Mouse (Mus musculus) large intestine, adult 2 months (tissue): ENCODE results near the gene Gm21974. TPM values are rescaled to one million over a fixed set of nuclear protein-coding genes. Genes with fewer than 3 reads are reported as not detected.
A peak's percentile ranks its signal among the peaks of the same experiment; 100 is the strongest.
"Not testable (repeated sequence)": the region's sequence is repeated elsewhere in the genome, so short reads cannot be mapped to it uniquely, and the experiment has no call there.

Experiments
- DNase-seq: peaks from one replicate; pipeline ENCODE4 v3.0.0-alpha.2; 2012; ENCODE audit warnings: low read depth, low spot score
- WGBS: fragments of 180-500 bp; shearing (Covaris S2); methylation state at CpG from one replicate; pipeline ENCODE4 v1.1.7; 2018; 5-methylcytosine and 5-hydroxymethylcytosine counted together
- polyA plus RNA-seq: library from polyadenylated mRNA; depleted of rRNA; stranded (reverse); fragments of >200 nt; gene quantifications from 2 replicates; pipeline ENCODE4 v1.2.3, GENCODE M21; 2012; rRNA removed

The Gm21974 gene
- not detected in 2 replicates for polyA plus RNA-seq

DNA sequence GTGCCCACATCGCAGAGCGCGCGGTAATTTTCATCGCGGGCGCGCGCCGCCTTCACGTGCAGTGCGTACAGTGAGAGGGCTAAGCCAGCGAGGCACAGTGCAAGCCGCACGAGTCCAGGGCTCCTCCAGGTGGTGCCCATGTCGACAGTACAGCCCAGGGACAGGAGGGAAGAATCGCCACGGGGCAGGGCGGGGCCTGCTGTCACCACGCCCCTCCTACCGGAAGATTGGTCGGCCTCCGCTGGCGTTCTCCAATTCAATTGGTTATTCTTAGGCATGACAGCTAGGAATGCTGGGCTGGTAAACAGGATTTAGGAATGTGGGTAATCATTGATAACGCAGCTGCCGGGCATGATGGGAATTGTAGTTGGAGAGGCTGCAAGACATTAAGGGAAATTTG, at the start of gene Gm21974, which contains the start of gene Vkorc1:
TSS of gene Gm21974 (minus strand) at position 13 of the 400 bp plus-strand sequence.
TSS of gene Vkorc1 (minus strand) at position 176 of the 400 bp plus-strand sequence.
- WGBS, result 1% methylated on average over 26 of the region's 26 CpGs
- peak; percentile 85 for DNase-seq

DNA sequence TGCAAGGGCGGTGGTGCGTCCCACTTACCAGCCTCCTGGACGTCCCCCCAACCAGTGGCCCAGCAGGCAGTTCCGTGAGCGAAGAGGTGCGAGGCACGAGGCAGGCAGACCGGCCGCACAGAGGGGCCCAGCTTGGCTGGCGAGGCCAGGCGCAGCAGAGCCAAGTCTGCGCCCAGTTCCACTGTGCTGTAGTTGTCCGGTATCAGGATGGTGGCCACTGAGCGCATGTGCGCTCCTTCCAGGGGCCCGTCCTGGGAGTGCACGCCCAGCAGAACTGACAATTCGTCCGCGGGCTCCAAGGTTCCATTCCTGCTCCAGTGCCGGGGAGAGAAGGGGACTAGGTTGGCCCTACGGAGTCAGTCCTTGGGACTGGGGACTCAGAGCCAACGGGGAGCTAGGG, 49.4 kb upstream of the Gm21974 start:
- DNase-seq, result no peak
- WGBS, result 21% methylated on average over 23 of the region's 23 CpGs

GRCm38 (mm10) chr7:127942097-127942496, 46.8 kb upstream of the Gm21974 start:
- WGBS, result 44% methylated on average over 2 of the region's 2 CpGs
- not testable (repeated sequence) for DNase-seq

- no peak for DNase-seq
- WGBS, result 60% methylated on average over 18 of the region's 18 CpGs
Measured at GRCm38 (mm10) chr7:127936216-127936884, 41.1 kb upstream of the Gm21974 start.

DNA sequence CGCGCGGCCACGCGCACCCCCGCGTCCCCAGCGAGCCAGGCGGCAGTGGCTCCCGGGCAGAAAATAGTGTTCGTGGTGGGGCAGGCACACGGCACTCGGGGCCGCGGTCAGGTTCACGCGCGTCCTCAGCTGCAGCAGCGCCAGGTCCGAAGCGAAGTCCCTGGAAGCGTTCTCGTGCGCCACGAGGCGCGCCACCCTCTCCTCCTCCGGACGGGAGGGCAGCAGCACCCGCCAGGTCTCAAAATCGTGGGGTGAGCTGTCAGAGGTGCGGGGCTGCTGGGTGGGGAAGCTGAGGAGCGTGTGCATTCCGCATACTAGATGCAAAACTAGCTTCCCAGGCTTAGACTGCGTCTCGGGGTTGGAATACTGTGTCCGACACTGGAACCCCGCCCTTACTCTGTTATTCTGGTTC, 40.5 kb upstream of the Gm21974 start:
- DNase-seq, result no peak
- WGBS, result under 1% methylated on average over 38 of the region's 38 CpGs

- 6% methylated on average over 32 of the region's 32 CpGs for WGBS
- no peak for DNase-seq
Measured at GRCm38 (mm10) chr7:127935028-127935722, 39.9 kb upstream of the Gm21974 start.

- 86% methylated on average over 5 of the region's 5 CpGs for WGBS
- no peak for DNase-seq
Measured at GRCm38 (mm10) chr7:127934075-127934474, 38.8 kb upstream of the Gm21974 start.

DNA sequence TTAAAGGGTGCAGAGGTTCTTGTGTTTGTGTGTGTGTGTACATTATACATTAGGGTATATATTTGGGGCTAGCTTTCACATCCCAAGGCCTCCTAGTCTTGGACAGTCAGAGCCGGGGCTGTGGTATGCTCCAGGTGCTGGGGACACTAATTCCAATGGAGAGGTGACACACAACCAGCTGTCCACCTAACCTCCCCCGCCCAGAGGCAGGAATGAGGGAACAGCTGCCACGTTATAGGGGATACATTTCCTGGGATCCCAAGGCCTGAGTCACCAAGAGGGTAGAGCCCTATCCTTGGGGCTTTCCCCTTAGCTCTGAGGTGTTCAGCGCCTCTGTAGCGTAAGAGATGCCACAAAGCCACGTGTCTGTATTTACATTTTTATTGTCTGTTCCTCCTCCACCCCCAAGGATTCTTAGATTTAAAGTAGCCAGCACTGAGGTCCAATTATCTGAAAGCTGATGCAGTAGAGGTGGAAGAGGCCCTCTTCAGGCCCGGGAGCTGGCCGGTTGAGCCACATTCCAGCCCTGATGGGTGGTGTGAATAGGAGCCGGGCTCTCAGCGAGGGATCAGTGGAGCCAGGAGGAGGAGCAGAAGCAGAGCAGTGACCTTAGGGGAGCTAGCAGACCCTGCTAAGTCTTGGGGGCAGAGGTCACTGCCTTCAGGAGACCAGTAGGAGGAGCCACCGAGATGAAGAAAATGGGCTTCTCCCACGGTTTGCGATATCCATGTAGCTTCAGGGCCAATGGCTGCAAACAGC, 37.2 kb upstream of the Gm21974 start:
- DNase-seq, result no peak
- WGBS, result 22% methylated on average over 13 of the region's 13 CpGs

- WGBS, result 15% methylated on average over 13 of the region's 13 CpGs
- DNase-seq, result no peak
Measured at GRCm38 (mm10) chr7:127931351-127932135, 36.3 kb upstream of the Gm21974 start.

DNA sequence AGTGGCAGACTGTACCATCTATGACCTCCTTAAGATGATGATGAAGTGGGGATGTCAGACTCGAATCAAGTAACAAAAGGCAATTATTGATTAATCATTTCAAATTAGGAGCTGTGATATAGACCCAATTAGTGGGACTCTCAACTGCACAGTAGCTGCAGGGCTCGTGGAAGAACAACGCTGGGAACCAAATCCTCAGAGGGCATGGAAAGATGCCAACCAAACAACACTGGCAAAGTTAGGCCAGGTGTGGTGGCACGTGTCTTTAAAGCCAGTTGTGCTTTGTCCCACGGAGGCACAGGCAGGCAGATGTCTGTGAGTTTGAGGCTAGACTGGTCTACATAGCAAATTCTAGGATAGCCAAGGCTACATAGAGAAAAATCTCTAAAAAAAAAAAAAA, 35.4 kb upstream of the Gm21974 start:
- WGBS, result 32% methylated on average over 5 of the region's 5 CpGs

GRCm38 (mm10) chr7:127929923-127930322, 34.7 kb upstream of the Gm21974 start, which contains the start of gene Prss8:
Prss8 (minus strand) TSS chr7:127930104.
- DNase-seq, result no peak
- WGBS, result 22% methylated on average over 6 of the region's 6 CpGs

More for the DNA sequence above, 35.4 kb upstream of the Gm21974 start:
- DNase-seq, result no peak

DNA sequence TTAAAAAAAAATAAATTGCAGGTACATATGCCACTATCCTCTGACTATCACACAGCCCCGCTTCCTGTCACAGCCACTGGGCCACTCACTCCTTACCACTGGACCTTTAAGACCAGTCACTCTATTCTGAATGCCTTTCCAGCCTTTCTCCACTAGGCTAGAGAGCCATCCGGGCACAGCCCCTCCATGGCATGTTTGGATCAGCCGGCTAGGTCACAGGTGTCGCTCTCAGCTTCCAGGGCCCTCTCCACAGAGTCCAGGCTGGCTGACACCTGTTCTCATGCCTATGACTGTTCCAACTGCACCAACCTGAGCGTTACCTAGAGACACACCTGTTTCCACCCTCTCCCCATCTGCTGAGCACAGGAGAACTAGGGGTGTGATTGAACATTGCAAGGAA, 33.3 kb upstream of the Gm21974 start:
- no peak for DNase-seq

GRCm38 (mm10) chr7:127927726-127928125, 32.5 kb upstream of the Gm21974 start:
- WGBS, result 56% methylated on average over 11 of the region's 11 CpGs
- no peak for DNase-seq

More for the DNA sequence above, 33.3 kb upstream of the Gm21974 start:
- 25% methylated on average over 5 of the region's 5 CpGs for WGBS

- DNase-seq, result no peak
- WGBS, result 53% methylated on average over 11 of the region's 11 CpGs
Measured at GRCm38 (mm10) chr7:127926846-127927245, 31.6 kb upstream of the Gm21974 start.

- WGBS, result 49% methylated on average over 8 of the region's 8 CpGs
- no peak for DNase-seq
Measured at GRCm38 (mm10) chr7:127926066-127926465, 30.8 kb upstream of the Gm21974 start.

- 37% methylated on average over 5 of the region's 5 CpGs for WGBS
- no peak for DNase-seq
Measured at GRCm38 (mm10) chr7:127925252-127925651, 30.0 kb upstream of the Gm21974 start.

- DNase-seq, result no peak
- 35% methylated on average over 5 of the region's 5 CpGs for WGBS
Measured at GRCm38 (mm10) chr7:127923714-127924113, 28.5 kb upstream of the Gm21974 start.

DNA sequence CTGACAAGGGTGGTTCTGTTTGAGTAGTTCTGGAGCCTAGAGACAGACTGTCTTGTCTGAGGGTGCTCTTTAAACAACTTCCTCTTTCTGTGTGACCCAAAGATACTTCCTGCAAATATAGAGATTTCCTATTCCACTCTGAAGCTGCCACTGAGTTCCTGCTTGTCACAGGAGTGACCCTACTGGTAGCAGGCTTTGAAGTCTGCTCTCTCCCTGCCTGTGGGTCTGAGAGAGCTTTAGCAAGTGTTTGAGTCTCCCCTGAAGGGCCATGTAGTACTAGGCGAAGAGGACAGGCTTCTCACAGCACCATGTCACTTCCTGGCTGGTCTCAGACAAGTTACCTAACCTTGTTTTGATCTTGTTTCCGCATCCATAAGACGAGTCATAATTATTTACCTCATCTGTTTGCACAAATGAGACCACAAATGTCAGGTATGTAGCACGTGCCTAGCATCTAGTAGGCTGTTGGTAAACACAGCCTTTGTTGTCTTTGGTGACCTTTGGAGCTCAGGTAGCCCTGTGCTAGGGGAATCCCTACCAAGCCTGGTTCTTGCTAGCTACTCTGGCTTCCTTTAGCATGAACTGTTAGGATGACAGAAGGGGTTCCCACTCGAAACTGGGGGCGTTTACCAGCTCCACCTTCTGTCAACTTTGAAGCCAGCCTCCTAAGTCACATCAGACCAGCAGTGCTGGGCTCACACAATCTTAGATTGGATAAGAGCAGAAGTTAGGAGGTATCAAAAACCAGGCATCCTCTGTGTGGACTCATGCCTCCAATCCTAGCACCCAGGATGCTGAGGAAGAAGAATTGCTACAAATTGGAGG, 27.4 kb upstream of the Gm21974 start:
- no peak for DNase-seq
- WGBS, result 21% methylated on average over 6 of the region's 6 CpGs

- no peak for DNase-seq
- WGBS, result 47% methylated on average over 8 of the region's 8 CpGs
Measured at GRCm38 (mm10) chr7:127921516-127921915, 26.3 kb upstream of the Gm21974 start.
